Mouse (Mus musculus) MEL (cell line): ENCODE results near the gene Ccnk.

Experiments used
- CHD1 ChIP-seq: IDR thresholded peaks from 2 replicates; pipeline ENCODE4 v1.6.1; 2012; ENCODE audit warnings: low read depth, mild to moderate bottlenecking, inconsistent platforms, low read length, improper control_type of control experiment
- CTCF ChIP-seq, 3 experiments: IDR thresholded peaks in 2 of 3; conservative IDR thresholded peaks in 1 of 3; 2 replicates each; pipeline ENCODE4 v1.5.1; 2011 to 2012; ENCODE audit warnings: low read length in 3 of 3, low read depth in 2 of 3, mild to moderate bottlenecking in 2 of 3, improper control_type of control experiment in 1 of 3, inconsistent platforms in 1 of 3, mixed read lengths in 1 of 3, moderate library complexity in 1 of 3; ENCODE audit not compliant: control insufficient read depth in 1 of 3, insufficient read depth in 1 of 3, poor library complexity in 1 of 3, severe bottlenecking in 1 of 3
- GATA1 ChIP-seq: IDR thresholded peaks from 2 replicates; pipeline ENCODE4 v1.6.1; 2011; ENCODE audit warnings: low read depth, low read length, improper control_type of control experiment
- KAT2A ChIP-seq: conservative IDR thresholded peaks from 2 replicates; pipeline ENCODE4 v1.6.1; 2012; ENCODE audit warnings: low read depth, low read length, improper control_type of control experiment, inconsistent platforms
- MXI1 ChIP-seq: IDR thresholded peaks from 2 replicates; pipeline ENCODE4 v1.6.1; 2011; ENCODE audit warnings: mild to moderate bottlenecking, low read depth, low read length, improper control_type of control experiment
- POLR2A ChIP-seq, 2 experiments: IDR thresholded peaks; 2 replicates each; pipeline ENCODE4 v1.6.1; 2011 to 2012; ENCODE audit warnings: low read length in 2 of 2, mild to moderate bottlenecking in 2 of 2, control low read depth in 1 of 2, improper control_type of control experiment in 1 of 2, low read depth in 1 of 2, moderate library complexity in 1 of 2; ENCODE audit not compliant: control insufficient read depth in 1 of 2, insufficient read depth in 1 of 2, poor library complexity in 1 of 2
- SIN3A ChIP-seq: IDR thresholded peaks from 2 replicates; pipeline ENCODE4 v1.6.1; 2012; ENCODE audit warnings: low read length, improper control_type of control experiment, inconsistent platforms
- USF2 ChIP-seq, 2 experiments: IDR thresholded peaks; 2 replicates each; pipeline ENCODE4 v1.6.1; 2011 to 2012; ENCODE audit warnings: improper control_type of control experiment in 2 of 2, low read length in 2 of 2, borderline replicate concordance in 1 of 2, inconsistent platforms in 1 of 2, low read depth in 1 of 2, mild to moderate bottlenecking in 1 of 2; ENCODE audit not compliant: insufficient read depth in 1 of 2
- ZKSCAN1 ChIP-seq: IDR thresholded peaks from 2 replicates; pipeline ENCODE4 v1.6.1; 2012; ENCODE audit warnings: low read depth, mild to moderate bottlenecking, inconsistent platforms, low read length, improper control_type of control experiment, moderate library complexity

DNA sequence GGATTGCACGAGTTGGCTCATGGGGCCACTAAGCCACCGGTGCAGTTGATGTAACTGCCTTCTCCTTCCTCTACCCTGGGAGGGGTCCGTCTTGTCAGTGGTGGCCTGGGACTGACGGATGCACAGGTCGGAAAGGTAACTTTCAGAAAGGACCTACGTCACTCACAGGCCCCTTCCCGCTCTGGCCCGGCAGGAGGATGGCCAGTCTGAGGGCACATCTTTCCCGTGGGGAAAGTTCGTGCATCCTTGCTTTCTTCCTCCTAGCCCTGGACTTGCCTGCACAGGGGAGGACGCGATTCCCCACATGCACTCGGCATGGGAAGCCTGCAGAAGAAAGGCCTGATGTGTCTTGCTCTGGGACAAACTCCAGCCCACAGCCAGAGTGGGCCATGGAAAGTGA is 46.8 kb downstream of the Ccnk start:
- no peak for TF ChIP-seq POLR2A (IDR thresholded peaks at IDR 0.05; ENCODE audit: control insufficient read depth in 1 of 2, insufficient read depth in 1 of 2, low read depth in 1 of 2, low read length in 2 of 2, poor library complexity in 1 of 2)
- TF ChIP-seq MXI1, result no peak
- no peak for TF ChIP-seq GATA1
- no peak for TF ChIP-seq CTCF (IDR thresholded peaks at IDR 0.05 in 2 of 3, conservative IDR thresholded peaks at IDR 0.05 in 1 of 3; ENCODE audit: control insufficient read depth in 1 of 3, insufficient read depth in 1 of 3, low read depth in 2 of 3, low read length in 3 of 3, poor library complexity in 1 of 3, severe bottlenecking in 1 of 3)
- no peak for TF ChIP-seq SIN3A
- no peak for TF ChIP-seq CHD1
- TF ChIP-seq USF2 (IDR thresholded peaks at IDR 0.05; ENCODE audit: borderline replicate concordance in 1 of 2, insufficient read depth in 1 of 2, low read depth in 1 of 2, low read length in 2 of 2), result no peak
- no peak for TF ChIP-seq KAT2A
- TF ChIP-seq ZKSCAN1, result no peak
